Mouse (Mus musculus): ENCODE measurements around the gene Fancc. TPM values are rescaled to one million over a fixed set of nuclear protein-coding genes. Genes with fewer than 3 reads are reported as not detected.

Gene Fancc
- 7.9 TPM for polyA plus RNA-seq (2021)

DNA sequence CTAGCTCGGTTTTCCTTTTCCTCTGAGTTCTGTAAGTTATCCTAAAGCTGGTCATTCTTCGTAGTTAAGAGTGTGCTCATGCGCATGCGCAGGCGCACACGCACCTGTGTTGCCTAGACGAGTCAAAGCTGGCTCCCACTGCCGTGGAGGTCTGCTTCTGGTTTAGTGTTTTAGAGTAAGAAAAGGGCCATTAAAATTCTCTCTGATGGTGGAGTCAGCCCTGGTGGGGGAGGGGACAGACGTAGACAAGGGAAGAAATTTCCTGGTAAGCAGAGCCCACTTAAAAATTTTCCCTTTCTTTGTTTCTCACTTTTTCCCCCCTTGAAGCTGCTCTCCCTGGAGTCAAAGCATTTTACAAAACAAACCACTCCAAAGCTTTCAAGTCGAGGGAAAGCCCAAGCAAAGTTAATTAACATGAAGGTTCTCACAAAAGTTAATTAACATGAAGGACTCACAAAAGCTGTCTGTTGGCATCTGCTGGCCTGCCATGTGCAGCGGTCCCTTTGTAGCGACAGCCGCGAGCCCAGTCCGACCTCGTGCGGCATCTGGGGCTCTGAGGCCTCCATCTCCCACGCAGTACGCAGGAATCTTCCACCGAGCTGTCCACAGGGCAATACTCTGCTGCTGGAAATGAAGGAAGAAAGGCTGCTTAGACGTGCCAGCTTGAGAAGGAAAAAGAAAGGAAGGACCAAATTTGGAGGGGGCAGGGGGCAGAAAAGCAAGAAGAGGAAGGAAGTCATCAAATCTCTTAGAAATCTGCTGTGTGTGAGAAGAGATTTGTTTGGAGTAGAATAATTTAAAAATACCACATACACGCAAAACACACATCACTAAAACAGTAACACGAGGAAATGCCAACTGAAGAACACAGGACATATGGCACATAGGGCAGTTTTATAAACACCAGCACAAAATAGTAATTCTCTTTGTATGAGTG is at the start of gene Fancc:
Gene Fancc, minus strand, starts transcription at position 633 of the 937 bp plus-strand sequence.
- no peak for ATAC-seq
- ChIA-PET CTCF (interaction anchor here (1.1 kb wide), 1 partner anchor 61 kb away, joined by 3 read pairs; no protein-coding TSS in a partner anchor), POLR2A (interaction anchor here (0.7 kb wide), 1 partner anchor 43 kb away, joined by 3 read pairs; no protein-coding TSS in a partner anchor)
- peaks cover 3% of the 10 kb centered on the region for H3K27me3 ChIP-seq
- in situ Hi-C loops (cut with MboI; ENCODE audit: low pct_unique_long_range_greater_than_20kb), result no loop called here
- TF ChIP-seq CTCF (IDR thresholded peaks at IDR 0.05), result no peak
- no peak for DNase-seq (ENCODE audit: low read depth, low spot score)

DNA sequence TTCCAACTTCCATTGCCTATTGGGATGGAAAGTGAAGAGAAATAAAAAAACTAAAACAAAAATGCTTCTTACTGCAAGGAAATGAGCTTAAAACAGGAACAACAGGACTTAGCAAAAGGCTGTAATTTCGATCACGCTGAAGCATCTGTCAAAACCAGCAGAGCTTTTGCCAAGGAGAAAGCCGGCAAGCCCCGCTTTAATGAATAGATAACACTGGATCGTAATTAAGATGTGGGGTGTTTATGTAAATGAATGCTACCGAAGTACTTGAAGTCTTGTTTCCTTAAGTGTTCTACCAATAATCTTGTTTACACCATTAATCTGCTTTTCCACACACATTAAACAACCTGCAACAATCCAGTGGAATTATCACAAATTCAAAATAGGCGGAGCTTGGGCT is 48.2 kb upstream of the Fancc start:
- ChIA-PET CTCF (no interaction called here), POLR2A (no interaction called here)
- no peak for ATAC-seq
- H3K27me3 ChIP-seq, result no peaks in the 10 kb centered on the region
- no peak for DNase-seq (ENCODE audit: low read depth, low spot score)
- TF ChIP-seq CTCF (IDR thresholded peaks at IDR 0.05), result no peak
- in situ Hi-C loops (cut with MboI; ENCODE audit: low pct_unique_long_range_greater_than_20kb), result no loop called here

DNA sequence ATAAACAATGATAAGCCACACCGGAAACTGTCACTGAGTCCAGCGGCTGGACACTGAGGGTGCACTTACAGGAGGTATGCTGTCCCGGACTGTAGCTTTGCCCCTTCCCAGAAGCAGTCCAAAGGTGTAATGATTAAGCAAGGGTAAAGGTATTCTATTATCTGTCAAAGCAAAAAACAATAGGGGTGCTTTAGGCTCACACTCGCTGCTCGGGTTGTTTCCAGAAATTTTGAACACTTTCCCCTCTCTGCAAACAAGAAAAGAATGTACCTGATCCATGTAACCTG is 47.8 kb upstream of the Fancc start:
- in situ Hi-C loops (cut with MboI; ENCODE audit: low pct_unique_long_range_greater_than_20kb), result no loop called here
- ChIA-PET POLR2A (no interaction called here), CTCF (no interaction called here)
- ATAC-seq (no peak), DNase-seq (ENCODE audit: low read depth, low spot score) (no peak)
- no peak for TF ChIP-seq CTCF (IDR thresholded peaks at IDR 0.05)
- no peaks in the 10 kb centered on the region for H3K27me3 ChIP-seq

DNA sequence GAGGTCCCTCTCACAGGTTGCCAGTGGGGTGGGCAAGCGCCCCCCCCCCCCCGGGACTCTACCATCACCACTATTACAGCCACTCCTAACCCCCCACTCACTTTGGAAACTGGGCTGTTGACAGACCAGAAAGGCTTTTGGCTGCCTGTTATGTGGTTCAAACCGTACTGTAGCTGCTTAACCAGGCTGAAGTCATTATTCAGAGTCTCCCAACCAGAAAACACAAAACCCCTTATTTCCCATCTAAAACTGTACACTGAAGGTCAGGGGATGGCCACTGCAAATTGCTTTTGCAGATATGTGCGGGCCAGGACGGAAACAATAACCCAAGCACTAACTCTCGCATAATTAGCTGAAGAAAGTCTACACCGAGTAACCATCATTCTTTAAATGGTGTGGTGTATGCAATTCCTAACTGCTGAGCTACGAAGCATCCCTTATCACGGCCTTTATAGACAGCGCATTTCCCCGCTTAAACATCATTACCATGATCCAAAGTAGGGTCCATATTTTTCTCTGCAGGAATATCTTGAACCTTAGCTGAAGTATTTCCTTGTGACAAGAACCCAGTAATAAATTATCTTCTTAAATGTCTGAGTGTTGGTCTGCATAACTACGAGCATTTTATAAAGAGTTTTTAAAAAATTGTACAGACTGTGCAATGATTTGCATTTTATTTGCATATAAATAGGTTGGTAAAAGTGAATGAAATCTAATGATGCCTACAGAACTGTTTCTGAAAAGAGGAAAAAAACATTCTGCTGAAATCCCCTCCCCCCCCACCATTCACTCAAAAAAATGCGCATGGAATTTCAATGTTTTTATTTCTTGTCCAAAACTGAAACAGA is 47.3 kb upstream of the Fancc start:
- POLR2A ChIA-PET, result interaction anchor here (0.7 kb wide), 1 partner anchor 12 kb away, joined by 5 read pairs; no protein-coding TSS in a partner anchor
- H3K27me3 ChIP-seq, result no peaks in the 10 kb centered on the region
- CTCF ChIA-PET, result no interaction called here
- ATAC-seq (no peak), DNase-seq (ENCODE audit: low read depth, low spot score) (no peak)
- TF ChIP-seq CTCF (IDR thresholded peaks at IDR 0.05), result no peak
- in situ Hi-C loops (cut with MboI; ENCODE audit: low pct_unique_long_range_greater_than_20kb), result no loop called here

DNA sequence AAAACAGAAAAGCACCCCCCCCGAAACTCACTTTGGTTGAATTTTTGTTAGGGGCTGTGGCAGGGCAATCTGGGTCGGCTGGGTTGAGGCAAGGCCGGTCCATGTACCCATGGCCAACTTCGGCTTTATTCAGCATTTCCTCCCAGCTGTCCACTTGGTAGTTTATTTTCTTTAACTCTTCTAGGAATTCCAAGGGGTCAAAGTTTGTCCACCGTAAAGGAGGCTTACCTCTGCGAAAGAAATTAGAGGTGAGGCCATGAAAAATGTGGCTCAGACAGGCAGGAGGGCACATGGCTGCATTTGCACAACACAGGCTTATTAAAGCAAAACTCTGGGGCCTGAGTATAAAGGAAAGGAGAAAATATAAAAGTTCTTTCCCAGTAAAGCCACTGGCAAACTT is 46.4 kb upstream of the Fancc start:
- DNase-seq (ENCODE audit: low read depth, low spot score) (no peak), ATAC-seq (no peak)
- CTCF ChIA-PET, result no interaction called here
- in situ Hi-C loops (cut with MboI; ENCODE audit: low pct_unique_long_range_greater_than_20kb), result no loop called here
- POLR2A ChIA-PET, result interaction anchor here (0.7 kb wide), 1 partner anchor 12 kb away, joined by 5 read pairs; no protein-coding TSS in a partner anchor
- H3K27me3 ChIP-seq, result no peaks in the 10 kb centered on the region
- no peak for TF ChIP-seq CTCF (IDR thresholded peaks at IDR 0.05)

DNA sequence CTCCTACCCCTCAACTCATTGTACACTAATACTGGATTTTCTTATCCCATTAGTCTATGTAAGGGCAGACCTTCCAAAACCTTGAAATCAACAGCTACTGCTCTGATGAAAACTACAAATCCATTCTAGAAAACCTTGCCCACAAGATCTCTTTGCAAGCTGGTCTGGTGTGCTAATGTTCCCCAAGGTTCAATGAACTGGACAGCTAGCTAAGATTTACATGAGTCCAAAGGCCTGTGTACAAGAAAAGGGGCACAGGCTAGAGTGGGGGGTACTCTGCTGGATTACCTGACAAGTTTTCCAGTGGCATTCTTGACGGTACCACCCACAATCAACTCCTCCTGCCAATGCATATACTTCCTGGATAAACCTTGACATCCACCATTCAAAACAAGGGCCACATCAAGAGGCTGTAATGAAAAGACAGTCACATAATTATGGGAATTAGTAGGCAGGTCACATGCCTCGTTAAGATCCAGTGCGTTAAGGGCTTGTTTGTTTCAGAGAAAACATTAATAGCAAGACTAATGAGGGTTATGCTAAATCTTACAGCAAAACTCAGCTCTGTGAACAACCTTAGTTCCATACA is 45.8 kb upstream of the Fancc start:
- POLR2A ChIA-PET, result no interaction called here
- ATAC-seq (no peak), DNase-seq (ENCODE audit: low read depth, low spot score) (no peak)
- in situ Hi-C loops (cut with MboI; ENCODE audit: low pct_unique_long_range_greater_than_20kb), result no loop called here
- TF ChIP-seq CTCF (IDR thresholded peaks at IDR 0.05), result no peak
- CTCF ChIA-PET, result no interaction called here
- H3K27me3 ChIP-seq, result no peaks in the 10 kb centered on the region

DNA sequence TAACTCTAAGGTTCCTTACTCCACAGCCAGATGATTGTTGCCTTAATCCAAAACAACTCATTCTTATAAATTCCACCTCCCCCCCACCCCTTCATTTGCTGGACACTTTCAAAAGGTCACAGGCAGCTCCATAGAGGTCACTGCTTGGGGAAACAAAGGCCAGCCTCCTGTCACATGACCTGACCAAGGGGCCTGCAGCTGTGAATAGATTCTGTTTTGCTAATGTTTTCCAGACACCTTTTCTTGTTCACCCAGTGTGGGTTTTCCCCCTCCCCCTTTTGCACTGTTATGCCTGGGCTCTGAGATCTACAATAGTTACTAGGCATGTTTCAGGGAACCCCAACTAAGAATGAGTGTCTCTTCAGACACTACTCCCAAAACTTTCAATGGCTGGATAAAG is 44.4 kb upstream of the Fancc start:
- no peak for ATAC-seq
- H3K27me3 ChIP-seq, result no peaks in the 10 kb centered on the region
- POLR2A ChIA-PET, result no interaction called here
- no peak for DNase-seq (ENCODE audit: low read depth, low spot score)
- in situ Hi-C loops (cut with MboI; ENCODE audit: low pct_unique_long_range_greater_than_20kb), result no loop called here
- TF ChIP-seq CTCF (IDR thresholded peaks at IDR 0.05), result no peak
- CTCF ChIA-PET, result no interaction called here

DNA sequence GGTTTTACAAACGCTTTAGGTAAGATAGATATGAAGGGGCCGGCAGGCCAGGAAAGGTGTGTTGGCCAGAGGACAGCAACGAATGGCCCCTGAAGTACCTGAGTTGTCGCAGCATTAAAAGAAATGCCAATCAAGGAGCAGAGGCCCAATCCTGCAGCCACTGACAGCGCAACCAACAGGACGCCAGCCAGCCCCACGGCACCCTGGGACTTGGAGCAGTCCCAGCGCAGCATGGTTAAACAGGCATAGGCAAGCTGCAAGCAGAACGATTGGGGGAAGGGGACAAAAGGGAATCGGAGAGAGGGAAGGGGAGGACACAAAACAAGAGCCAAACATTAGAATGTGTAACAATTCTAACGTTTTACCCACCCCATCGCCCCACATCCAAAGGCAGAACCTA is 43.5 kb upstream of the Fancc start:
- ATAC-seq (no peak), DNase-seq (ENCODE audit: low read depth, low spot score) (no peak)
- CTCF ChIA-PET, result no interaction called here
- in situ Hi-C loops (cut with MboI; ENCODE audit: low pct_unique_long_range_greater_than_20kb), result no loop called here
- TF ChIP-seq CTCF (IDR thresholded peaks at IDR 0.05), result no peak
- H3K27me3 ChIP-seq, result no peaks in the 10 kb centered on the region
- POLR2A ChIA-PET, result no interaction called here

DNA sequence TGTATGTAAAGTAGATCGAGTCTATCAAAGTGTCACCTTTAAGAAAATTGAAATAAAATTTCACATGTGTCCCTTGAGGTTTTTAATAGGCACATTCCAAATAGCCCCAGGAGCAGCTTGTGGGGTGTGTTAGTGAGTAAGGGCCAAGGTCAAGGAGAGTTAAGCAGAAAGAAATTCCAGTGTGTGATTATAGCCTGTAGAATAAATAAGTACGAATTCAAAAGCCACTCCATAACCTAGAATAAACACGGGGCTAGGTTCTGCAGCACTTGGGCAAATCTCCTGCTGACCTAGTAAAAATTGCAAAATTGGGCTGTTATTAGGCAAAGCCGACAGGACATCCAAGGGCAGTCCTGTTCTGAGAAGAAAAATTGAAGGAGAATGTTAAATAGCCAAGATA is 37.9 kb upstream of the Fancc start:
- POLR2A ChIA-PET, result no interaction called here
- ATAC-seq (no peak), DNase-seq (ENCODE audit: low read depth, low spot score) (no peak)
- no peak for TF ChIP-seq CTCF (IDR thresholded peaks at IDR 0.05)
- CTCF ChIA-PET, result no interaction called here
- in situ Hi-C loops (cut with MboI; ENCODE audit: low pct_unique_long_range_greater_than_20kb), result no loop called here
- H3K27me3 ChIP-seq, result no peaks in the 10 kb centered on the region

DNA sequence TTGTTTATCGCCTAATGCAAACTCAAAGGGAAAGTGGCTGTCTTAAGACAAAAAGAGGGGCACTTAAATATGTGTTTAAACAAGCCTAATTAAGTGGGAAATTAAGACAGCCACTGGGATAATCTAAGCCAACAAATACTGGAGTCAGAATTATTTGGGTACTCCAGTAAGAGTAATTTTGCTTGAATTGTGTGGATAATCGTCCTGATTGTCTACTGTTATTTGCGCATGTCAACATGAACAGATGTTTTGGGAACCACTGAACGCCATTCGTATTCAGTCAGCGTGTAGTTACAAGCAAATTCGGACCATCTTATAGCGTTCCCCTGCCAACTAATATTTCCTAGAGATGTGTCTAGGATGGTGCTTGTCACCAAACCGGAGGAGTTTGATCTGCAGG is 33.8 kb upstream of the Fancc start:
- ATAC-seq (no peak), DNase-seq (ENCODE audit: low read depth, low spot score) (no peak)
- in situ Hi-C loops (cut with MboI; ENCODE audit: low pct_unique_long_range_greater_than_20kb), result no loop called here
- ChIA-PET CTCF (no interaction called here), POLR2A (no interaction called here)
- no peak for TF ChIP-seq CTCF (IDR thresholded peaks at IDR 0.05)
- H3K27me3 ChIP-seq, result no peaks in the 10 kb centered on the region

DNA sequence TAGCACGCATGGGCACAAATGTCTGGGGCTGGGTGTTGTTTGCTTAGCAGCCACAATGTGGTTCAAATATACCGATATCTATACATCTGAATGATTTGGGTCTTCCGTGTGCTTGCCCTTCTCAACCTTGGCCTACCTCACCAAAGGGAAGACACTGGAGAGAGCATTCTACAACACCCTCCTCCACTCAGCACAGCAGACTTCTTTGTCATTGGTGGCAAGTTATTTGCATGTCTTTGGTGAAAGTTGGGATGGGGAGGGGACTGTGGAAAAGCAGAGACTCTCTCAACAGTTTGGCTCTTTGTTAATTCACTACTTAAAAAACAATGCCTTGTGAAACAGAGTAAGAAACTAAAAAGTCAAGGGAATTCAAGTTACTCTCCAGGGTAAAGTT is 33.3 kb upstream of the Fancc start:
- no peaks in the 10 kb centered on the region for H3K27me3 ChIP-seq
- no peak for DNase-seq (ENCODE audit: low read depth, low spot score)
- in situ Hi-C loops (cut with MboI; ENCODE audit: low pct_unique_long_range_greater_than_20kb), result no loop called here
- no peak for ATAC-seq
- POLR2A ChIA-PET, result no interaction called here
- no peak for TF ChIP-seq CTCF (IDR thresholded peaks at IDR 0.05)
- CTCF ChIA-PET, result no interaction called here
